Mouse (Mus musculus) urinary bladder, postnatal 4 days (tissue): ENCODE results near the gene Rai14.

Source experiments
- DNase-seq, 2 experiments: peaks; one replicate each; pipeline ENCODE4 v3.0.0; 2021 to 2022; ENCODE audit warnings: low spot score in 2 of 2

The Rai14 gene

DNA sequence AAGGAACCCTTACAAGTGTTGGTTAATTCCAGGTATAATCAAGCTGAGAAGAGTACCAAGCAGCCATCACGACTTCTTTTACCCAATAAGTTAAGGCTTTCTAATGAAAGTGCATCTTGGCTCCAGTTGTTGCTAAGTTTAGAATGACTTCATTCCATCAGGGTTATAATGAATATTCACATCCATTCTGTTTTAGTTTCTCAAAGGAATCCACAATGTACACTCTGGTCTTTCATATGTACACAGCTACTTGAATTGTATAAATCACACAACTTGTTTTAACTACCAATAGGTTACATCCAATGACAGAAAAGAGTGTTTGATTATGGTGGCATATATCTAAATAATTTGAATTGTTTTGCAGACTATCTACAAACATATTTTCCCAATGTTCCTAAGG is 59.7 kb downstream of the Rai14 start:
- no peak for DNase-seq

DNA sequence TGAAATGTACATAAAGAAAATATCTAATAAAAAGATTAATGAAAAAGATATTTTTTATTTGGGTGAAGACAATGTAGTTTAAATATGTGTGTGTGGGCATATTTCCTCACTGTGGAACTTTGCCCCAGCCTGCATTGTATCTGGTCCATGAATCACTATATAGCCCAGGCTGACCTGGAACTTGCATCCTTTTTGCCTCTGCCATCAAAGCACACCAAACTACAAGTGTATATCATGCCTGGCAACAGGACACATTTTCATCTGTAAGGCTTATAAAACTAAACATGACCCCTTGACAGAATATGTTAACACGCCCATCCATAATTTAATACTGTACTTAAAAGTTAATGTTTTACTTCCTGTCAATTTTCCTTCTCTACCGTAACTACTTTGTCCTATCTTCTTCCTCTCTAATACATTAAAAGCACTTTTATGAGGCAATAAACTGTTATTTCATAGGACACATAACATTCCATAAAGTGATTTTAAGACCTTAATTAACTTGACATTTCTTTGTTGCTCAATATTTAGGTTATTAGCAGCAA is 61.4 kb downstream of the Rai14 start:
- DNase-seq = no peak

DNA sequence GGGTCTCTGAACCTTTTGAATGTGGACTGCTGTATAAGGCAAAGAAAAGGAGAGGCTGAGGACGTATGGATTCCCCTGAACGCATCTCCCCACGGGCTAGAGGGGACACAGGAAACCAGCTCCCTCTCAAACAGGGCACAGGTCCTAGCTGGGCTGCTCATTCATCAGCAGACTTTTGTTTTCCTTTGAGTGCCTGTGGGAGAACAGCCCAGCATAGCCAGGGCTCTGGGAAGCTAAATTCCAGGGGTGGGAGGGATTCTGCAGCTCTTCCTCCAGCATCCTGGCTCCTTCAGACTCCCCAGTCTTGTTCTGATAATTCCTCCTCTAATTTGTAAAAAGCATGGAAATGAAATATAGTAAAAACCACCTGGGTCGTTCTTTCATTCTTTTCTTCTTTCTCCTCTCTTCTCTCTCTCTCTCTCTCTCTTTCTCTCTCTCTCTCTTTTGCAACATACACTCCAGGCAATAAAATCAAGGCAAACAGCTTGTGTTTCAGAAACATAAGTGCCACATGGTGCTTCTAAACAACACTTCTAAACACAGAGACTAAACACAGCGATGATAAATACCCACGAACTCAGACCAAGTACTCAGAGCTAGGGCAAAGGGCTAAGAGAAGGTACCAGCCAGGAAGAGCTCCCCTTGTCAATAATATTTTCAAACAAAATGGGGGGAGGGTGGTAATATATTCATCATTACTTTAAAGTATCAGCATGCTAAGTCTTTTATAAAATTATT is 65.9 kb downstream of the Rai14 start:
- peak in 1 of 2 experiments; percentile 33 for DNase-seq

DNA sequence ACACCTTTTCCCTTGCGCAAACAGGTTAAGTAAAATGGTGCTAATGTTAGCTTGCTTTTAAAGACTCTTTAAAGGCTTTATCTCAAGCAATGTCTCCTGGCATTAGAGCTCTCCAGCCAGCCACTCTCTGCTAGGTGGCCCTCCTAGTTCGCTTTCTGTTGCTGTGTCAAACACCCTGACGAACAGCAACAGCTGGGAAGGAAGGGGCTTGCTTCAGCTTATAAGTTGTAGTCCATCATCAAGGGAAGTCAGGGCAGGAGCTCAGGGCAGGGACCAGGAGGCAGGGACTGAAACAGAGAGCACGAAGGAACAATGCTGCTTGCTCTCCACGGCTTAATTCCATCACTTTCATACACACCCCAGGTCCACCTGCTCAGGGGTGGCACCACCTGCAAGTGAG is 68.1 kb downstream of the Rai14 start:
- DNase-seq = no peak

DNA sequence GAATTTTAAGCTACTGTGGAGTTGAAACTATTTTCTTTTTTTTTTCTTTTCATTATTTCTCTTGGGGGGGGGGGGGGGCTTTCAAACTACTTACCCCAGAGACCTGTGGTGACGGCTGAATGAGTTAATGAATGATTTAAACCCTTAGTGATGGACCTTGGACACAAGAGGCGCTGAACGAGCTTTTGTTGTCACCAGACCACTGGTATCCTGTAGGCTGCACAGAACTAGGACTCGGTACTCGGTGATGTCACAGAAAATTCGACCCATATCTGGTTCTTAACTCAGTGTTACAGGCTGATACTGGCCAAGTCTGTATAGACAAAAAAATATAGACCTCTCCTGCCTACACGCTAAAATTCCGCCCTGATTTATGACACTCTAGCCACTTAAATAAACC is 69.3 kb downstream of the Rai14 start:
- no peak for DNase-seq

DNA sequence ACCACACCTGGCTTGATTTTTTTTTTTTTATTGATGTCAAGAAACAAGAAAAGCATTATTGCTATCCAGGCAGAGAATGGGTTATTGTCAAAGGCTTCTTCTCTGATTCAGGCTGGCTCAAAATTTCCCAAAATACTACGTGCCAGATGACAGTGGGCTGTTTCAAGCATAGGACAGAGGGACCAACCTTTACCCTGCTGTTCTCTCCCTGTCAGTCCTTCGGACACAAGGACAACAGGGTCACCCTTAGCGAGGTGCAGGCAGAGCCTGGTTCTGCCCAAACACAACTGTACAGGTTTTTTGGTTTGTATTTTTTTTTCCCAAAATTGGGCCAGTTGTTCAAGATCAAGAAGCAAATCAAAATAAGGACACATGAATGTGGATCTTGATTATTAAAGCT is 70.6 kb downstream of the Rai14 start:
- no peak for DNase-seq

DNA sequence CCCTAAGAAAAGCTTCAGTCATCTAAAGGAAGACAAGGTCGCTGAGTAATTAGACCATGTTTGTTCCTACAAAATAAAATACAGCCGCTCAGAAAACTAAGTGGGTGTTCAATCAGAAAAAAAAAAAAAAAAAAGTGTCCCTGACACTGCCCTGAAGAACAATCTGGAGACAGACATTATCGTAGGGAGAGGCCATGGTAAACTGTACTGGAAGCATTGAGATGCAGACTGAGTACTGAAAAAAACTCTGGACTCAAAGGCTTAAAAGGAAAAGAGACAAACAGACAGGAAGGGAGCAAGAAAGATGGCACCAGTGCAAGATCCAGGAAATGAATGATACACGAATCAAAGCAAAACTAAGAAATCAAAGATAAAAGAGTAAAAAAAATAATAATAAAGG is 71.2 kb downstream of the Rai14 start:
- no peak for DNase-seq

DNA sequence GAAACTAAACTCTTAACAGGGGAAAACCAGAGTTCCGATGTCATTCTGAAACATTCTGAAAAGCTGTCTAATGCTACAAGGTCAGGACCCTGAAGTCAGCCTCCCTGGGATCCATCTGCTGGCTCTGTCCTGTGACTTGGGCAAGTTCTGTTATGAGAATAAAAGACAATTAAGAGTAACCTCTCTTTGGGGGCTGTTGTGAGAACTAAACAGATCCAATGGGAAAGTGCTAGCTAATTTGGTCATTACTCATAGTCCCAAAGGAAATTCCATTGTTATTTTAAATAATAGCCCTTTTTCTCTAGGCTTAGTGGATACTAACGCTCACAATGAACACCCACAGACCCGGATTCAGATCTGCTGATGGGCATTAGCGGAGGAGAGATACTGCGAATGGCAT is 72.0 kb downstream of the Rai14 start:
- DNase-seq = no peak

DNA sequence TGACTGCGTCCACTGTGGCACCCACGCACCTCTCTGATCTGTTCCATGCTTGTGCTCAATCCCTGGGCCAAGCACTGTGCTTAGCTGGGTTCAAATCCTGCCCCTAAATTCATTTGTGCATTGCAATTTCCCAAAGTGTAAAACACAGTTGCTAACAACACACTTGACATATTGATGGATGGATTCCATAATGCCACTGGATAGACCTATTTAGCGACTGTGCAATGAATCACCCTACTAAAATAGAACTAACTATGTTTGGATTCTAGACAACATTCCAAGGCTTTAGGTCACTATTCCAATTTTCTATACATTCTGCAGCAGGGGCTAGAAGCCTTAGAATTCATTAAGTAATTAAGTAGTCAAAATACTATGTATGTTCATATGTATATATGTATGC is 73.7 kb downstream of the Rai14 start:
- no peak for DNase-seq

DNA sequence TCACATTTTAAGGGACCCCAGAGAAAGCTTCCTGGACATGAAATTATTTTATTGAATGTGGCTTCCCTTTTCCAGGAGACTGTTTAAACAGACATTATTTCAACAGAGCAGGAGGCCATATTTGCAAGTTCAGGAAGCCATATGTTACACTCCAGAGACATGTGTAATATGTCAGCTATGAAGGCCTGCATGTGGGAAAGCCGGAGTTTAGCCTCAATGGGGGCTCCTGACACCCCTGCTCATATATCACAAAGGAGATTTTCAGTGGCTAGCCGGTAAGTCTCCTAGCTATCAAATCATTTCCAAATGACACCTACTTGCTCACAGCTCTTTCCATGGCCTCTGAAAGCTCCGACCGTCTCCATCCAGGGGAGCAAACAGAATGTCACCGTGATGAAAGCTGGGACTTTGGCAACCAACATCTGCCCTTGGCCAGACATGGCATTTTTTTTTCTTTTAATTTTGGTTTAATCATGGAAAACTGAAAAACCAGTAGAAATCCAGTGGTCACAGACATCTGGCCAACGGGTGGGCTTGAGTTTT is 77.1 kb downstream of the Rai14 start:
- DNase-seq = no peak

DNA sequence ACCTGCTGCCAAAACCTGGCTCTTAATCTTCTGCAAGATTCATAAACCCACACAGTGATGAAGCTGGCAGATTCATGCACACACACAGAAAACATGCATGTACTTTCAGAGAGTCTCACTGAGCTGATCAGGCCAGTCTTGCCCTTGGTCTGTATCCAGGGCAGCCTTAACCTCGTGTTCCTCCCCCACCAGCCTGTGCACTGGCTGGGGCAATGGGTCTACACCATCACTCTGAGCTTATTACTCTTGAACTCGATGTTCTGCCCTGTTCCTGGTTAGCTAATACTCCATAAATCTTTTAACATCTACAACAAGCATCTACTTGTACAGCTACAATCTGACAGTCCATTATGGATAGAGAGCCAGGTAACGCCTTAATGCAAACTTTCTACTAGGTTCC is 77.6 kb downstream of the Rai14 start:
- DNase-seq = no peak

DNA sequence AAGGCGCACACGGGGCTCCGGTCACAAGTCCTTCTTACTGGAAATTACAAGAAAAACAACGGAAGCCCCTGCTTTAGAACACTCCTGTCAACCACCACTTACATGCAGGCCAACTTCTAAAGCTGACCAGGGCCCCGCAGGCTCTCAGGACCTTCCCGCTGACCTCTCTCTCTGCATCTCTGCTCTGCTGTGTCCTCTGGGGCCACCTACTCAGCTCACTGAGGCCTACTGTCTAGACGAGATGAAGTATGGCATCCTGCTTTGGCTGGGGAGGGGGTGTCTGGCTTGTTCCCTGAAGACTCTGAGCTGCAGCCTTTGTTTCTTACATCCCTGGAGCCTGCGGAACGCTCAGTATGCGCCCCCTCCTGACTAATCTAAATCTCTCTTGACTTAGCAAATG is 79.3 kb downstream of the Rai14 start:
- DNase-seq = peak in 1 of 2 experiments; percentile 32

DNA sequence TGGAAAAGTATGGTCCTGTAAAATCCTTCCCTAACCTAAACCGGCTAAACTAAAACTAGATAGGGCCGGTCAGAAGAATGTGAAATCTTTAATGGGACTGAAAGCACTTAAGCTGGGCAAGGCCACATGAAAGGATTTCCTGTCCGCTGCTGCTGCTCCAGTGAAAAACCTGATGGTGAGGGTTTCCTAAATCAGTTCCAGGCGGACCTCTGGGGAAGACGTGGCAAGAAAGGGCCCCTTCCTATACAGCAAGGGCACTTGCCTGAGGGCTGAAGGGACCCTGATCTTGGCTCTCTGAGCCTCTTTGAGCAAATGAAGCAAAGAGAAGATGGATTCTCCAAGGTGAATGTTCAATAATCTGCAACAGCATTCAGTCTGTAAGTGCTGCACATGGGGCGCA is 80.2 kb downstream of the Rai14 start:
- DNase-seq = peak in 1 of 2 experiments; percentile 34

DNA sequence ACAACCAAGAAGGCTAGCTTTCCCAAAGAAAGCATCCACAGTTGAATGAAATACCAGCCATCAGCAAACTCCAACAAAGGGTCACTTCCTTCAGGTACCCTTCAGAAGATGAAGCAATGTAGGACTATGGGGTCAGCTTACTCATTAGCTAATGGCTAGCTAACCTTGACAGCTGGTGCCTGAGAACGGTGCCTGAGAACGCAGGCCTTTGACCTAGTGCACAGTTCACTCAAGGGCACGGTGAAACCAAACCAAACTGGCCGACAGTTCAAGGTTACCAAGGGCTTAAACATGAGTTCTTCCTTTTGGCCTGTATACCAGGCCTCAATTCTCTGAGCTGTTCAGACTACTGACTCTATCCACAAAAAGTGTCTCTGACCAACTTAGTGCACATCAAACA is 81.0 kb downstream of the Rai14 start:
- DNase-seq = no peak

DNA sequence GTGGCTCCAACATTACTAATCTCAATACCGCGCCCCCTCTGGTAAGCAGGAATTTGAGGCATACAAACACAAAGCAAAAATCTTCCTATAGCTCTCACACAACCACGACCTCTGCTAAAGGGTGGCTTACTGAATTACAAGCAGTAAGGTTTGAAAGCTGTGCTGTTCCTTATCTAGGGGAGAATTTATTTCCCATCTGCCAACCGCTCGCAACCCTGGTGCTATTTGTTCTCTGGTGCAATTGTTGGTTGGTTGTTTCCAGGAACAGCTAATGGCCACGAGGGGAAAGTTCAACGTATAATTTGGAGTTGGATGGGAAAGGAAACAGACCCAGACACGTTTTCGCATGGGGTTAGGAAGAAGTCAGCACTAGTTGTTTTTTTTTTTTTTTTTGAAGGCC is 81.8 kb downstream of the Rai14 start:
- no peak for DNase-seq

DNA sequence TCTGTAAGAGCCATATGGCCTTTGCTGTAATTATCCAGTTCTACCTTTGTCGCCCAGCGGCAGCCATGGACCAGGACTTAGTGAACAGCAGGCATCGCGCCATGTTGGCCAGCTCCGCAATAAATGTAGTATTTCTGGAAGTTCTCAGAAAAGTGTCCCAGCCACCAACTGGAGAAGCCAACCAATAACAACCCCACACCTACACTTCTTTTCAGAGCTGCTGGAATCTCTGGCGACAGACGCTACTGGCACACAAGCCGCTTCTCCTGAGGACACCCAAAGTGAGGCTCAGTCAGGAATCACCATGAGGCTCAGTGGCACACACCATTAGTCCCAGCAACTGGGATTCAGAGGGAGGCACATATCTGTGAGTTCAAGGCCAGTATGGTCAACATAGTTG is 82.4 kb downstream of the Rai14 start:
- DNase-seq = no peak

DNA sequence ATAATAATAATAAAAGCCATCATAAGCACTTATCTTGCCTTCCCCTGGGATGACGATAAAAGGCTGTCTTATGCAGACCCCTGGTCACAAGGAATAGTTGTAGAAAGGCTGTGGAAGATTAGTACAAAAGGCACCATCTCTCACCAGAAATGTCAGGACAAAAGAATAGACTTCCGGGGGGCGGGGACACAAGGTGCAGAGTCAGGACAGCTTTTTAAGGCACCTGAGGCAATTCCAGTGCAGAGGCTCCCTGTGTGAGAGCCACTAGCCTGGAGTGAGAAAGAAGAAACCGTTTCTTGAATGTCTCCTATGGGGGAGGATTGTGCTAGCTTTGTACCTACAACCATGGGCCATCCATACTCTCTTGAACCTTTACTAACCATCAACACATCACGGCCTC is 82.9 kb downstream of the Rai14 start:
- no peak for DNase-seq

DNA sequence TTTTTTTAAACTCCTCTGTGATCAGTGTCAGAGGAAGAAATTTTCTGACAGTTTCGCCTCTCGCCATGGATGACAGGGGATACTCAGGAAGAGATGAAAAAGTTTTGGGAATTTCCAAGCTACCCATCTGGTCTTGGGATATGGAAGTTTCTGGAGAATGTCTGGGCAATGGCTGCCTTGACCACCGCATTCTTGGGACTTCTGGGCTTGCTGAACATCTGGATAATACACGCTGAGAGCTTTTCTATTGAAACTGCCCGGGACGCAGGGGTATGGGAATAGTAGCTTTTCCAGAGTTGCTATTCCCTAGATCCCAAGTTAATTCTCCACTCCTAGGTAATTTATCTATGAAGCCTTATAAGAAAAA is 85.5 kb downstream of the Rai14 start:
- no peak for DNase-seq

DNA sequence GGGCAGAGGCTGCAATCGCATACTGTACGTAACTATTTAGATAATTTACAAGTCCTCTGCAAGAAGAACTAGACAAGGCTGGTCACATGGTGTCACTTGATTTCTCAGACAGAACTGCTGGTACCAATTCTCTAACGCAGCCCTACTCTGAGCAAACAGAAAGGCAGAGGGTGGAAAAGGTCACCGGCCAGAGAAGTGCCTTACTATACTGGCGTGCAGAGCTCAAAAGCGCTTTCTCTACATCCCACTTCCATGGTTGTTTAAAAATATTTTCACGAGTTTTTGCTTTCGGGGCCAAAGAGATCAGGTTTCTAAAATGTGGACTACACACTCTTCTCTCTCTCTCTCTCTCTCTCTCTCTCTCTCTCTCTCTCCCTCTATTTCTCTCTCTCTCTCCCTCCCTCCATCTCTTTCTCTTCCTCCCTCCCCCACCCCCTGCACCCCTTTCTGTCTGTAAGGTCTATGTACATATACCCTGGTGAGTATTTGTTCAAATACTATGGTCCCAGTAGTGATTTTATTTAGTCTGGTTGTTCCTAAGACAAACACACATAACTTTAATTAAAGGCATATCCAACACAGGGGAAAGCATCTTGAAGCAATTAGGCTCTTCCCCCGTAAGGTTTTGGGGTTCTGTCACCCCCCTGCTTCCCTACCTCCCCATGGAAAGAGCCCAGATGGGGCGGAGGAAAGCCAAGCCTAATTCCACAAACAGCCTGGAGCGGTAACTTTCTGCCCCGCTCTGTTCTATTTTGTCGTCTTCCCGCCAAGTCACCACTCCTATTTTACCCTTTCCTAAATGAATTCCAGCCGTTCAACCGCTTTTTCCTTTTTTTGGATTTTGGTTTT is 86.1 kb downstream of the Rai14 start:
- no peak for DNase-seq

DNA sequence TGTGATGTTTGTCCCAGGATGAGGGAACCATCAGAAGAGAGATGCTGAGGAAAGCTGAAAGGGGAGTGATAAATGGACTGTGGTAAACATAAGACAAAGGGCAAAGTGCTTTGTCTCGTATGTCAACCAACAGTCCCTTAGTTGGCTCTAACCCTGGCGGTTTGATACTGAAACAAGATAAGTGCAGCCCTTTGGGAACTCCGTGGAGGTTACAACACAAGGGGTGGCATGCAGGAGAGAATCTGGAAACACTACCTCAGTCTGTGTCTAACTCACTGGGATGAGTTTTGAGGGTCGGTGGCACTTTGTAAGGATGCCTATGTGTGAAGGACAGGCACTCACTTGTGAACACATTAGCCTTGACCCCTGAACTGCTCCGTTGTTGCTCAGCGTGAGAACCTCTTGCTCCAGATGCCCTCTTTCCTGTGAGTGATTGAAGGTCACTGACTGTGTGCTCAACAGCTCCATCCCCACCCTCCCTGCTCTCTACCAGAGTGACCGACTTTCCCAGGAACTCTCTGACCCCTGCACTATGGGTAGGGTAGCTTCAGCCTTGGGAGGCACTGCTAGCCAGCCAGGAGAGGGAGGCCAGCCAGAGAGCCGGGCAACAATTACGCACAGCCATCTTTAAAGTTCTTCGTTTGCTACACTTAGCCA is 90.7 kb downstream of the Rai14 start:
- DNase-seq = no peak

DNA sequence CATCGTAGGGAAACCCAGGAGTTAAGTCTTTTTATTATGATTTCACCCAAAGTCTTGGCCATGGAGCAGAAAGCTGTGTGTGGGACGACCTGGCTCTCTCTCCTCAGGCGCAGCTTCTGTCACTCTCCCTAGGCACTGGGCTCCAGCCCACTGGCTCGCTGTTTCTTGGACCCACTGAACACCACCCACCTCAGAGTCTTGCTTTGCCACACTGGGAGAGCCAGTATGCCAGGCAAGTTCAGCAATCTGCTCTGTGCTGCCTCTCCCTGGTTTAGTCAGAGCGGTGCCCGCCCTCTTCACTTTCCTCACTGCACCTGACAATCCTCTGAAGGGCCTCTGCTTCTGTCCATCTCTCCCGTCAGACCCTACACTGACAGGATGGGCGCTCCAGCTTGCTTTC is 93.2 kb downstream of the Rai14 start:
- no peak for DNase-seq

DNA sequence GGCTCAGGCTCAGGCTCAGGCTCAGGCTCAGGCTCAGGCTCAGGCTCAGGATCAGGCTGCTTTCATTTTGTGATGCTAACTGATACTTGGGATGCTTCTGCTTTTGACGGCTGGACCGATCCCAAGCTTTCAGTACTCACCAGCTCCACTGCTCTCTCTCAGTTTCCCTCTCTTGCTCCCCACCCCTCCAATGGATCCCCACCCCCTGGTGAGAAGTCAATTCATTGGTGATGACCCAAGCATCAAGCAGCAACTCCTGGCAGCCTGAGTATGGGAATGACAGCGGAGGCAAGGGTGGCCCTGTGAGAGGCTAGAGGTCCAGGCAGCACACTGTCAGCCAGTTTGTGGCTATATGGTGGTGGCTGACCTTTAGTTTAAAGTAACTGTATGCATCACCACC is 94.7 kb downstream of the Rai14 start:
- DNase-seq = no peak
